Mouse (Mus musculus): ENCODE measurements around the gene Tmem219.

DNA sequence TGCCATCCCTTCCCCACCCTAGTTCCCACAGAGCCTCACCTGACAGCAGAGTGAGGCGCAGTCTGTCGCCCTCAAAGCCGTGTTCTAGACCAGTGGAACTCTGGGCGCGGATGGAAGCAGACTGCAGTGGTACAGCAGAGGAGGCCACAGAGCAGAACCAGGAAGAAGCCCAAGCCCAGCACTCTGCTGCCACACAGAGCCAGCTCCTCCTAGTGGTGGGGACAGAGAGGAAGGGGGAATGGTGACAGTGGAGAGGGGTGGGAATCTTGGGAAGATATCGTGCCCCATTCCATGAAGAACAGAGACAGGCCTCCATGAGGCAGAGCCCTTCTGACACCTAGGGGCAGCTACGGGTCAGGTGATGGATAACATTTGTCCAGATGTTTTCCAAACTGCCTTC lies 33.9 kb downstream of the Tmem219 start:
- TF ChIP-seq CTCF (IDR thresholded peaks at IDR 0.05), result peak; percentile 67
- TF ChIP-seq POLR2A (IDR thresholded peaks at IDR 0.05; ENCODE audit: insufficient read depth, low read depth, low read length), result no peak

Measured in heart, adult 2 months (tissue).